Mouse (Mus musculus): ENCODE data around the gene Iqgap1. TPM values are rescaled to one million over a fixed set of nuclear protein-coding genes. Genes with fewer than 3 reads are reported as not detected.

Iqgap1 gene
- polyA plus RNA-seq, 1 experiment from 2014 or later, result 28.0 TPM

DNA sequence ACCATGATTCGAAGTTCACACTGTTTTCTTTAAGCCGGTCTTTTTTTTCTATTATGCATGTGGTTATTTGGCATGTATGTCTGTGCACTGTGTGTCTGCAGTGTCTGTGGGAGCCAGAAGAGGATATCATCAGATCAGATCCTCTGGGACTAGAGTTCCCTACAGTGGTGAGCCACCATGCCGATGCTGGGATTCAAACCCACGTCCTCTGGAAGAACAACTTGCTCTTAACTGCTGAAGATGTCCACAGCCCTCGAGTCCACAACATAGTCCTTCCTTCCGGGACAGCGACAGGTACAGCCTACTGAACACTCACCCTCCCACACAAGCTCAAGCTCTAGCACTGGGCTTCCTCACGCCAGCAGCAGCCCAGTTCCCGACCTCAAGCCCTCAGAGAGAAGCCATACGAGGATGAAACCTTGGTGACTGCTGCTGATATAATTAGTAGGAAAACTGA, 50.3 kb downstream of the Iqgap1 start:
- Histone ChIP-seq H3K4me2 (ENCODE audit: low read depth, low read length, severe bottlenecking) (no peak overlapping the region), H3K9me3 (ENCODE audit: control insufficient read depth, low read length) (no peaks in the 10 kb centered on the region), H3K36me3 (ENCODE audit: control insufficient read depth, insufficient read depth, low read length) (no peaks in the 10 kb centered on the region), H3K4me3 (ENCODE audit: low read depth, low read length) (no peak overlapping the region), H3K27ac (ENCODE audit: low read depth, low read length) (no peak overlapping the region), H3K4me1 (replicated peaks; ENCODE audit: control insufficient read depth, insufficient read depth, low read length) (0 out of 2 replicates have a peak, but pooled peaks cover 2% of the 10 kb centered on the region), H3K27me3 (ENCODE audit: control insufficient read depth, insufficient read depth, low read length) (no peaks in the 10 kb centered on the region), H3K9ac (ENCODE audit: low read length) (no peak overlapping the region)
- 93% methylated on average over 10 of the region's 10 CpGs for WGBS
- ATAC-seq (replicated peaks; ENCODE audit: low FRiP score), result no peak
- DNase-seq (ENCODE audit: low spot score), result no peak

DNA sequence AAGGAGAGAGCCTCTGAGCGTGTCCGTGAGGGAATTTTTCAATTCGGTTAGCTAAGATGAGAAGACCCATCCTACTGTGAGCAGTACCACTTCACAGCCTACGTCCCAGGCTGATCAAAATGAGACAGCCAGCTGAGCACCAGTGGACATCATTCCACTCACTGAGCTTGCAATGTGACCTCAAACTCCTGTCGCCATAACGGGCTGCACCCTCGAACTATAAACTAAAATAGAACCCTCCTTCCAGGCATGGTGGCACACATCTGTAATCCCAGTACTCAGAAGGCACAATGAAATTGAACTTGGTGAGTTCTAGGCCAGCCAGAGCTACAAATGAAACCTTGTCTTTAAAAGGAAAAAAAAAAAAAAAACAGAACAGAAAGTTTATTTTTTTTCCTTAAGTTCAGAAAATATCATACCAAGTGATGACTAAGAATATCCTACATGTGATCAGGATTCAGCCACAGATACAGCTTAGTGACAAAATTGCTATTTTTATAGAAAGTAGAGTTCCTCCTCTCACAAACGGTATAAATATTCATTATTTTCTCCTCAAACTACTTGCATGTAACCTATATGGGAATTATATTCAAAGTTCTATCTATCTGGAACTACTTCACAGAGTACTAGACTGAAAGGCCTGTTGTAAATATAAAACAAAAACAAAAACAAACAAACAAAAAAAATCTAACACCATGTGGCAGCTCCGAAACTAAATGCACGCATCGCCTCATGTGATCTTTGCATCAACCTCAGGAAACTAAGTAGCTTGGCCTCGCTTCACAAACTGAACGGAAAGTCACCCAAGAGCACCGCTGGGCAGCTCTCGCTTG, 50.9 kb downstream of the Iqgap1 start:
- Histone ChIP-seq H3K9ac (ENCODE audit: low read length) (no peak overlapping the region), H3K27me3 (ENCODE audit: control insufficient read depth, insufficient read depth, low read length) (no peaks in the 10 kb centered on the region), H3K9me3 (ENCODE audit: control insufficient read depth, low read length) (no peaks in the 10 kb centered on the region), H3K4me2 (ENCODE audit: low read depth, low read length, severe bottlenecking) (no peak overlapping the region), H3K36me3 (ENCODE audit: control insufficient read depth, insufficient read depth, low read length) (no peaks in the 10 kb centered on the region), H3K27ac (ENCODE audit: low read depth, low read length) (no peak overlapping the region), H3K4me1 (replicated peaks; ENCODE audit: control insufficient read depth, insufficient read depth, low read length) (0 out of 2 replicates have a peak, but pooled peaks cover 2% of the 10 kb centered on the region), H3K4me3 (ENCODE audit: low read depth, low read length) (no peak overlapping the region)
- WGBS, result 94% methylated on average over 15 of the region's 15 CpGs
- ATAC-seq (replicated peaks; ENCODE audit: low FRiP score), result no peak
- no peak for DNase-seq (ENCODE audit: low spot score)

DNA sequence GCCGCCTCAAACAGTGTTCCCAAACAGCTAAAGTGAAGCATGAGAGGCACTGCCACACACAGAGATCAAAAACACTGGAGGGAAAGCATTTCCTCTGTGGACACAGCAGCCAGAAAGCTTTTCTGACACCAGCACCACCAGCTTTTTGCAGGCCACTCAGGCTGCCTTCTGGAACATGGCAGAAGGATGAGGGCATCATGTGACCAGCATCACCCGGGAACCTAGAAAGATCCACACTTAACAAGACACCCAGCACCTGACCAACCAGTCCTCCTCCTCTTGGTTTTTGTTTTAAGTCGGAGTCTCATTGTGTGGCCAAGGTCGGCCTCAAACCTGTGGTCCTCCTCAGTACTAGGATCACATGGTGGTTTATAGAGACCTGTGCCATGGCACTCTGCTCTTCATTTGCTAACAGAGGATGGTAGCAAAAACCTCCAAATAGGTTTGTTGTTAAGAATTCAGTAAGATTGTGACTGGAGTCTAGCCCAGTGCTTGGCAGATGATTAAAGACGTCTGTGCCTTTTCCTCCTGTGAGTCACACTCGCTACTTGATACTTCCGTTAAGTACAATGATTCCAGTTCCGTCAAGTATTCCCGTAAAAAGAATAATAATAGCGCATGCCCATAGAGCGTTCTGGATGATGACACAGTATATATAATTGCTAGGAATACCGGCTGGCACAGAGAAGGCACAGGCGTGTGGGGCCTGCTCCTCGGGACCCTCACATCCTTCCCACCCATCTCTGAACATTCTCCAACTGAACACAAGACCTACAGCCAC, 51.8 kb downstream of the Iqgap1 start:
- Histone ChIP-seq H3K9ac (ENCODE audit: low read length) (no peak overlapping the region), H3K36me3 (ENCODE audit: control insufficient read depth, insufficient read depth, low read length) (no peaks in the 10 kb centered on the region), H3K27me3 (ENCODE audit: control insufficient read depth, insufficient read depth, low read length) (no peaks in the 10 kb centered on the region), H3K27ac (ENCODE audit: low read depth, low read length) (no peak overlapping the region), H3K4me2 (ENCODE audit: low read depth, low read length, severe bottlenecking) (no peak overlapping the region), H3K4me1 (replicated peaks; ENCODE audit: control insufficient read depth, insufficient read depth, low read length) (no peaks in the 10 kb centered on the region), H3K4me3 (ENCODE audit: low read depth, low read length) (no peak overlapping the region), H3K9me3 (ENCODE audit: control insufficient read depth, low read length) (no peaks in the 10 kb centered on the region)
- 85% methylated on average over 14 of the region's 14 CpGs for WGBS
- ATAC-seq (replicated peaks; ENCODE audit: low FRiP score), result no peak
- DNase-seq (ENCODE audit: low spot score), result no peak

DNA sequence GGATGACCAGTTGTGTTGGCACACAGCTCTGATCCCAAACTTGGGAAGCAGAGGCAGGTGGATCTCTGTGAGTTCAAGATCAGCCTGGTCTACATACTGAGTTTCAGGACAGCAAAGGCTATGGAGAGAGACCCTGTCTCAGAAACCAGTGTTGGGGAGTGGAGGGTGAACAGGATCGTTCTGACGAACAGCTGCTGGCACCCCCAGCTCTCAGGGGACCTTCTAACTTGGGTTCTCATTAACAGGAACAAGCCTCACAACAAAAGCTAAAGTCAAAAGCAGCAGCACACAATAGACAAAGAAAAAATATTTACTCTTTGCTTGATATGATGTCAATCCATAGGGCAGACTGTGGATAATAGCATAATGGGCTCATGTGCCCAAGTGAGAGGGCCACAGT, 55.3 kb downstream of the Iqgap1 start:
- H3K36me3 ChIP-seq (ENCODE audit: control insufficient read depth, insufficient read depth, low read length), result no peaks in the 10 kb centered on the region; the same call in 1 of the 2 replicates
- H3K27ac ChIP-seq (ENCODE audit: low read depth, low read length), result no peak overlapping the region
- H3K9ac ChIP-seq (ENCODE audit: low read length), result no peak overlapping the region
- H3K4me1 ChIP-seq (replicated peaks; ENCODE audit: control insufficient read depth, insufficient read depth, low read length), result no peaks in the 10 kb centered on the region
- no peaks in the 10 kb centered on the region for H3K27me3 ChIP-seq (ENCODE audit: control insufficient read depth, insufficient read depth, low read length)
- no peak overlapping the region for H3K4me2 ChIP-seq (ENCODE audit: low read depth, low read length, severe bottlenecking)
- ATAC-seq (replicated peaks; ENCODE audit: low FRiP score) (no peak), DNase-seq (ENCODE audit: low spot score) (no peak)
- no peaks in the 10 kb centered on the region for H3K9me3 ChIP-seq (ENCODE audit: control insufficient read depth, low read length)
- no peak overlapping the region for H3K4me3 ChIP-seq (ENCODE audit: low read depth, low read length)
- WGBS, result 79% methylated on average over 2 of the region's 2 CpGs

DNA sequence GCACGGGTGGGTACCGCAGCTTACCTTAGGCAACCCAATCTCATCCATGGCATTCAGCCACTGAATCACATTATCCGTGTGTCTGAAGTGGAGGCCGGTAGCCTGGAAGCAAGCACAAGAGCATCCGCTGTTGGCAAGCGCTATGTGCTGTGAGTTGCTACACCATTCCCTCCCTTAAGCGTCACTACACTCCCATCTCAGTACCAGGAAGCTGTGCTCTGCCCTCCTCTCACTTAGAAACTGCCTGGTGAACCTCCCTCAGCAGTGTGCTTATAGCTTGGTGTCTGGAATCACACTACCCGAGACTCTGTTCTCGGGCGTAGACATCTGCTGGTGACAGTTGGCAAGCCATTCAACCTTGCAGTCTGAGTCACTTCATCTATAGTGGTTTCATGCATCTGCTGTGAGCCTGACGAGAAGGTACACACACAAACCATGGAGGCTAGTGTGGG, 58.9 kb downstream of the Iqgap1 start:
- ATAC-seq (replicated peaks; ENCODE audit: low FRiP score) (no peak), DNase-seq (ENCODE audit: low spot score) (no peak)
- no peak overlapping the region for H3K9ac ChIP-seq (ENCODE audit: low read length)
- H3K4me3 ChIP-seq (ENCODE audit: low read depth, low read length), result no peak overlapping the region
- no peaks in the 10 kb centered on the region for H3K9me3 ChIP-seq (ENCODE audit: control insufficient read depth, low read length)
- H3K27ac ChIP-seq (ENCODE audit: low read depth, low read length), result no peak overlapping the region
- no peaks in the 10 kb centered on the region for H3K27me3 ChIP-seq (ENCODE audit: control insufficient read depth, insufficient read depth, low read length)
- H3K4me2 ChIP-seq (ENCODE audit: low read depth, low read length, severe bottlenecking), result no peak overlapping the region
- no peaks in the 10 kb centered on the region; the same call in 1 of the 2 replicates for H3K36me3 ChIP-seq (ENCODE audit: control insufficient read depth, insufficient read depth, low read length)
- no peaks in the 10 kb centered on the region; the same call in 1 of the 2 replicates for H3K4me1 ChIP-seq (replicated peaks; ENCODE audit: control insufficient read depth, insufficient read depth, low read length)
- 93% methylated on average over 11 of the region's 11 CpGs for WGBS

- Histone ChIP-seq H3K9me3 (ENCODE audit: control insufficient read depth, low read length) (no peaks in the 10 kb centered on the region), H3K4me3 (ENCODE audit: low read depth, low read length) (no peak overlapping the region), H3K4me2 (ENCODE audit: low read depth, low read length, severe bottlenecking) (no peak overlapping the region), H3K4me1 (replicated peaks; ENCODE audit: control insufficient read depth, insufficient read depth, low read length) (no peaks in the 10 kb centered on the region; the same call in 1 of the 2 replicates), H3K9ac (ENCODE audit: low read length) (no peak overlapping the region), H3K27me3 (ENCODE audit: control insufficient read depth, insufficient read depth, low read length) (no peaks in the 10 kb centered on the region), H3K36me3 (ENCODE audit: control insufficient read depth, insufficient read depth, low read length) (no peaks in the 10 kb centered on the region; the same call in 1 of the 2 replicates), H3K27ac (ENCODE audit: low read depth, low read length) (no peak overlapping the region)
- DNase-seq (ENCODE audit: low spot score), result no peak
- ATAC-seq (replicated peaks; ENCODE audit: low FRiP score), result no peak
- 65% methylated on average over 3 of the region's 3 CpGs for WGBS
Measured at GRCm38 (mm10) chr7:80766072-80766471, 59.7 kb downstream of the Iqgap1 start.

- H3K4me2 ChIP-seq (ENCODE audit: low read depth, low read length, severe bottlenecking), result no peak overlapping the region
- WGBS, result 59% methylated on average over 7 of the region's 7 CpGs
- DNase-seq (ENCODE audit: low spot score), result no peak
Measured at GRCm38 (mm10) chr7:80763864-80764437, 61.8 kb downstream of the Iqgap1 start.

DNA sequence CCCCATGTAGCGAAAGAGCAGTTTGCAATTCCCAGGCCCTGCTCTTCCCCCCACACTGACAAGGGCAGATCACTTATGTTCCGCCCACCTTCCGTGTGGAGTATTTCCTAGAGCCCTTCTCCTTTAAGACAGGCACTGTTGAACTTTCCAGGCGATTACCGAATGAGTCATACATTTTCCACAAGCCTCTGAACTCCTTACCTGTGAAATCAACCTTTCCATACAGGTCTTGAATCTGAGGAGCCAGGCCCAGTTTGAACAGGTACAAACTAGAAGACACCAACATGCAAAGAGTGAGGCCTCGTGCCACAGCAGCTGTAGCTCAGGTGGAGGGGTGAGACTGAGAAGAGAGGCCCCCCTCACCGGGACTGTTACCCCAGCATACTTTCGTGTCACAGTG, 63.5 kb downstream of the Iqgap1 start:
- H3K27ac ChIP-seq (ENCODE audit: low read depth, low read length), result no peak overlapping the region
- no peak overlapping the region for H3K4me3 ChIP-seq (ENCODE audit: low read depth, low read length)
- WGBS, result 84% methylated on average over 8 of the region's 8 CpGs
- H3K36me3 ChIP-seq (ENCODE audit: control insufficient read depth, insufficient read depth, low read length), result no peaks in the 10 kb centered on the region; the same call in 1 of the 2 replicates
- no peak for DNase-seq (ENCODE audit: low spot score)
- H3K27me3 ChIP-seq (ENCODE audit: control insufficient read depth, insufficient read depth, low read length), result no peaks in the 10 kb centered on the region
- no peak for ATAC-seq (replicated peaks; ENCODE audit: low FRiP score)
- H3K4me1 ChIP-seq (replicated peaks; ENCODE audit: control insufficient read depth, insufficient read depth, low read length), result no peaks in the 10 kb centered on the region; the same call in 1 of the 2 replicates
- H3K9me3 ChIP-seq (ENCODE audit: control insufficient read depth, low read length), result no peaks in the 10 kb centered on the region
- no peak overlapping the region for H3K9ac ChIP-seq (ENCODE audit: low read length)
- no peak overlapping the region for H3K4me2 ChIP-seq (ENCODE audit: low read depth, low read length, severe bottlenecking)

More at GRCm38 (mm10) chr7:80763864-80764437, 61.8 kb downstream of the Iqgap1 start:
- ATAC-seq (replicated peaks; ENCODE audit: low FRiP score), result no peak
- no peaks in the 10 kb centered on the region; the same call in 1 of the 2 replicates for H3K4me1 ChIP-seq (replicated peaks; ENCODE audit: control insufficient read depth, insufficient read depth, low read length)
- no peak overlapping the region for H3K4me3 ChIP-seq (ENCODE audit: low read depth, low read length)
- no peaks in the 10 kb centered on the region; the same call in 1 of the 2 replicates for H3K36me3 ChIP-seq (ENCODE audit: control insufficient read depth, insufficient read depth, low read length)
- no peaks in the 10 kb centered on the region for H3K9me3 ChIP-seq (ENCODE audit: control insufficient read depth, low read length)
- H3K27me3 ChIP-seq (ENCODE audit: control insufficient read depth, insufficient read depth, low read length), result no peaks in the 10 kb centered on the region
- H3K9ac ChIP-seq (ENCODE audit: low read length), result no peak overlapping the region
- H3K27ac ChIP-seq (ENCODE audit: low read depth, low read length), result no peak overlapping the region

Data from forebrain, embryonic 11.5 days (tissue).